Mouse (Mus musculus): ENCODE measurements at regions not wholly inside any gene's neighbourhood (a gene's known extent, or its start where the extent isn't known, plus 50 kb on each side); places are given as distances from the start of the nearest gene placed in this dataset.

DNA sequence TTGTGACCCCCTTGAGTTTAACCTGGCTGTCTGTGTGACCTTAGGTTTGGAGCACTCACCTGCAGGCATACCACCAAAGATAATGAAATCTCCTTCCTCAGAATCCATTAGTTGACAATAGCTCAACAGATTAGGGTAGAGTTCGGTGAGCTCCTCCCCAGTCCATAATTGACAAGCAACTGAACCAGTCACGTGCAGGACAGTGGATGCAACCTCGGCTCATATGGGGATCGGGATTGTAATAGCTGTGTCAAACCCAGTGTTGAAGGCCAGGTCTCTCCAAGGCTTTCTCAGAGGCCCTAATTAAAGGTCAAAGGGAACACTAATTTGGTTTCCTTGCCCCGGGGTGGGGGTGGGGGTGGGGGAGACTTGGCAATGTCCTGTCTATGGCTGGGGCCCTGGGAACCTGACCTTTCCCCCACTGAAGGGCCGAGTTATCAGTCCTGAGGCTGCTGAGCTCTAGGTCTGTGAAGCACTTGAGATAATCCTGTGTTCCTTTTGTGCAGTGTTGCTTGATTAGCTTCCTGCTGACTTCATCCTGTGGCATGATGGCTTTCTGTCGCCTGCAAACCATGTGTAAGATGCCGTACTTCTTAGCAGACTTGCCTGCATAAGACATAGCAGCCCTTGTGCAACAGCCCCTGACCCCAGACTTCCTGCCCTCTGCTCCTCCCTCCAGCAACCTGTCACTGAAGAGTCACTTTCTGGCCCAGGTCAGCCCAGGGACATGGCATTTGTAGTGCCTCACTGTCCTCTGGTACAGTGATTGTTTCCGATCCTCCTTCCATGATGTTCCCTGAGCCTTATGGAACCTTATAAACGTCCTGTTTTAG is 191.3 kb upstream of the Ctbp2 start:
- TF ChIP-seq CTCF (IDR thresholded peaks at IDR 0.05; ENCODE audit: control insufficient read depth, insufficient read depth, low read length) (no peak), POLR2A (IDR thresholded peaks at IDR 0.05; ENCODE audit: borderline replicate concordance, control insufficient read depth, low read depth, low read length) (no peak)

Measured in bone marrow, adult 2 months (tissue).